Mouse (Mus musculus) myocyte (in vitro differentiated cells): ENCODE measurements around the gene Slc12a5.

Source experiments
- CEBPB ChIP-seq: IDR thresholded peaks from 2 replicates; pipeline ENCODE4 v1.6.1; 2011; ENCODE audit warnings: mild to moderate bottlenecking, moderate library complexity; ENCODE audit not compliant: poor library complexity, insufficient read depth, severe bottlenecking
- E2F4 ChIP-seq: IDR thresholded peaks from one replicate; pipeline ENCODE4 v1.6.1; 2011; ENCODE audit warnings: mild to moderate bottlenecking, control low read depth, moderate library complexity; ENCODE audit not compliant: insufficient read depth
- MAX ChIP-seq: IDR thresholded peaks from one replicate; pipeline ENCODE4 v1.6.1; 2011; ENCODE audit warnings: low read depth, mild to moderate bottlenecking, control low read depth
- MYOD1 ChIP-seq, 3 experiments: IDR thresholded peaks; one replicate each; pipeline ENCODE4 v1.6.1; 2011; ENCODE audit warnings: control low read depth in 2 of 3, low read depth in 2 of 3, mild to moderate bottlenecking in 2 of 3, moderate library complexity in 1 of 3; ENCODE audit not compliant: insufficient read length in 2 of 3, control insufficient read depth in 1 of 3
- MYOG ChIP-seq, 3 experiments: IDR thresholded peaks; one replicate each; pipeline ENCODE4 v1.6.1; 2011; ENCODE audit warnings: control low read depth in 2 of 3, low read depth in 2 of 3, mild to moderate bottlenecking in 2 of 3; ENCODE audit not compliant: insufficient read length in 2 of 3, control insufficient read depth in 1 of 3, insufficient read depth in 1 of 3
- POLR2A ChIP-seq: IDR thresholded peaks from one replicate; pipeline ENCODE4 v1.6.1; 2011; ENCODE audit warnings: low read depth, mild to moderate bottlenecking, control low read depth, moderate library complexity; ENCODE audit not compliant: insufficient read length
- POLR2AphosphoS2 ChIP-seq: IDR thresholded peaks from one replicate; pipeline ENCODE4 v1.6.1; 2011; ENCODE audit warnings: low read depth, control low read depth; ENCODE audit not compliant: insufficient read length
- REST ChIP-seq: IDR thresholded peaks from one replicate; pipeline ENCODE4 v1.6.1; 2011; ENCODE audit warnings: mild to moderate bottlenecking, control low read depth, moderate library complexity; ENCODE audit not compliant: insufficient read depth, insufficient read length
- SRF ChIP-seq: IDR thresholded peaks from one replicate; pipeline ENCODE4 v1.6.1; 2011; ENCODE audit warnings: low read depth; ENCODE audit not compliant: control insufficient read depth, insufficient read length
- TCF12 ChIP-seq: IDR thresholded peaks from one replicate; pipeline ENCODE4 v1.6.1; 2011; ENCODE audit warnings: mild to moderate bottlenecking, control low read depth; ENCODE audit not compliant: poor library complexity, insufficient read depth, severe bottlenecking
- USF1 ChIP-seq: IDR thresholded peaks from one replicate; pipeline ENCODE4 v1.6.1; 2011; ENCODE audit warnings: low read depth, mild to moderate bottlenecking, control low read depth, moderate library complexity

DNA sequence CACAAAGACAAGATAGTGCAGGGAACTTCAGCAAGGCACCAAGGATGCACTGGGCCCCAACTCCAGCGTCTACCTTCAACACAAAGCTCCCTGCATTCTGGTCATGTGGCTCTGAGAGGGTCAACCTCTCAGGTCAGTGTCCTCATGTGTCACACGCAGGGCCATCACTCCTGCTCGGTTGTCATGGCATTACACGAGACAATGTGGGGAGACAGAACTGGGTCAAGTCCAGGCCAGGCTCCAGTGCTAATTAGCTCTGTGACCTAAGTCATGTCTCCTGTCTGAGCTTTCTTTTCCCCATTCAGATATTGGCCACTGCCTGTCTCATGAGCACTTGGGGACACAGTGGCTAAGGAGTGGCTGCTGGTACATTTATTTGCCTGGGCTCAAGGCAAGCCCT lies 37.3 kb upstream of the Slc12a5 start:
- TF ChIP-seq USF1 (no peak), POLR2AphosphoS2 (no peak), MAX (no peak), POLR2A (no peak), TCF12 (no peak), E2F4 (no peak), MYOG (IDR thresholded peaks at IDR 0.05; ENCODE audit: control insufficient read depth in 1 of 3, insufficient read depth in 1 of 3, insufficient read length in 2 of 3, low read depth in 2 of 3) (no peak), REST (no peak), MYOD1 (IDR thresholded peaks at IDR 0.05; ENCODE audit: control insufficient read depth in 1 of 3, insufficient read length in 2 of 3, low read depth in 2 of 3) (no peak), CEBPB (no peak), SRF (no peak)
